Comparison of ENCODE assay signal across 13 mouse cellular contexts in the genomic region with DNA sequence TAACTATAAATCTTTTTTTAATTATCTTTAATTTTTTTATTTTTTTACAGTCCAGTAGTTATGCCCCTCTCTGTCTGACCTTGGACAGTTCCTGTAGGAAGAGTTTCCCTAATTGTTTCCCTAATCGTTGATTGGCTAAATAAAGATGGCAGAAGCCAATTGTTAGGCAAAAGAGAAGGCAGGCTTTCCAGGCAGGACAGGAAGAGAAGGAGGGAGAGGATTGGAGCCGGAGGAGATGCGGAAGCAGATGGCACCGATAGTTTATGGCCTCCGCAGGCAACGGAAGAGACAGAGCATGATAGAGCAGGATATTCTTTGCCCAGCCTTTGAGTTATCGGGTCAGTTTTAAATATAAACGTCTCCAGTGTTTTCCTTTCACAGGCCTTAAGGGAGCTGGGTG.
"Had no signal": no experiment of that assay in that cellular context is flagged by ENCODE, and none has a peak within 500 bp of the region (broad histone marks: within the 10 kb centered on the region; RNA-seq: fewer than 3 reads in every experiment).

No protein-coding gene starts in this region.

- H3K36me3 ChIP-seq: midbrain, embryonic 12.5 days; neural tube, embryonic 12.5 days; stomach, embryonic 15.5 days had no signal

- H3K4me2 ChIP-seq: midbrain, embryonic 12.5 days; neural tube, embryonic 12.5 days; stomach, embryonic 15.5 days had no signal

- DNase-seq: lung, adult 18-20 months; lung, postnatal 10 days; lung, postnatal 4 days; midbrain, embryonic 14.5 days; right cerebral cortex, postnatal 14 days; thymus, postnatal 14 days; thymus, postnatal 4 days had no signal

- H3K27ac ChIP-seq: liver, embryonic 14.5 days; midbrain, embryonic 12.5 days; neural tube, embryonic 12.5 days; stomach, embryonic 15.5 days; stomach, postnatal 0 days had no signal

- H3K4me3 ChIP-seq: megakaryocyte, embryonic 14.5 days; midbrain, embryonic 12.5 days; neural tube, embryonic 12.5 days; stomach, embryonic 15.5 days had no signal

- H3K9ac ChIP-seq: liver, embryonic 14.5 days; midbrain, embryonic 12.5 days; neural tube, embryonic 12.5 days; stomach, embryonic 15.5 days had no signal

- H3K9me3 ChIP-seq: megakaryocyte, embryonic 14.5 days; midbrain, embryonic 12.5 days; neural tube, embryonic 12.5 days; stomach, embryonic 15.5 days had no signal

- H3K4me1 ChIP-seq: megakaryocyte, embryonic 14.5 days; midbrain, embryonic 12.5 days; neural tube, embryonic 12.5 days; stomach, embryonic 15.5 days had no signal

- H3K27me3 ChIP-seq: megakaryocyte, embryonic 14.5 days; midbrain, embryonic 12.5 days; neural tube, embryonic 12.5 days; stomach, embryonic 15.5 days had no signal
